Mouse (Mus musculus): ENCODE measurements at regions not wholly inside any gene's neighbourhood (a gene's known extent, or its start where the extent isn't known, plus 50 kb on each side); places are given as distances from the start of the nearest gene placed in this dataset.
A peak's percentile ranks its signal among the peaks of the same experiment; 100 is the strongest.

- Histone ChIP-seq H3K27me3 (replicated peaks; ENCODE audit: control insufficient read depth, insufficient read depth, low read length) (no peaks in the 10 kb centered on the region), H3K9ac (replicated peaks; ENCODE audit: low read depth, low read length) (no peak overlapping the region), H3K27ac (ENCODE audit: low read length) (no peak overlapping the region), H3K4me1 (replicated peaks; ENCODE audit: control insufficient read depth, insufficient read depth, low read length) (0 out of 2 replicates have a peak, but pooled peaks cover 2% of the 10 kb centered on the region), H3K9me3 (ENCODE audit: control insufficient read depth, low read length) (no peaks in the 10 kb centered on the region), H3K4me2 (ENCODE audit: low read length) (no peak overlapping the region), H3K4me3 (replicated peaks; ENCODE audit: low read length) (no peak overlapping the region), H3K36me3 (ENCODE audit: control insufficient read depth, insufficient read depth) (no peaks in the 10 kb centered on the region)
- peak; percentile 78 for ATAC-seq
- WGBS = 29% methylated on average over 4 of the region's 4 CpGs
Observed at GRCm38 (mm10) chr10:113874419-113875161, 927.5 kb downstream of the Trhde start.

GRCm38 (mm10) chr10:113824596-113824995 is 895.8 kb upstream of the Atxn7l3b start:
- H3K36me3 ChIP-seq (ENCODE audit: control insufficient read depth, insufficient read depth) = no peaks in the 10 kb centered on the region
- H3K4me2 ChIP-seq (ENCODE audit: low read length) = no peak overlapping the region
- WGBS = 72% methylated on average over 1 of the region's 1 CpGs
- no peak for ATAC-seq
- H3K4me3 ChIP-seq (replicated peaks; ENCODE audit: low read length) = no peak overlapping the region
- no peak overlapping the region for H3K9ac ChIP-seq (replicated peaks; ENCODE audit: low read depth, low read length)
- no peaks in the 10 kb centered on the region for H3K27me3 ChIP-seq (replicated peaks; ENCODE audit: control insufficient read depth, insufficient read depth, low read length)
- no peak overlapping the region for H3K27ac ChIP-seq (ENCODE audit: low read length)
- no peaks in the 10 kb centered on the region for H3K9me3 ChIP-seq (ENCODE audit: control insufficient read depth, low read length)
- no peaks in the 10 kb centered on the region for H3K4me1 ChIP-seq (replicated peaks; ENCODE audit: control insufficient read depth, insufficient read depth, low read length)

All from forebrain, embryonic 16.5 days (tissue).